Mouse (Mus musculus) brain, adult 10 weeks (tissue): ENCODE measurements around the gene Fbxo46. TPM values are rescaled to one million over a fixed set of nuclear protein-coding genes. Genes with fewer than 3 reads are reported as not detected.

ENCODE experiments used
- polyA plus RNA-seq: library from polyadenylated mRNA; stranded (reverse); fragments of 350-450 nt; fragmentation: Illumina TruSeq; extraction: RNeasy Lipid Tissue Mini Kit (QIAGEN cat#74804); gene quantifications from one replicate; pipeline ENCODE4 v1.2.3, GENCODE M21; 2015; ENCODE audit warnings: low read depth, low replicate concordance

Fbxo46 gene
- 7.9 TPM for polyA plus RNA-seq

DNA sequence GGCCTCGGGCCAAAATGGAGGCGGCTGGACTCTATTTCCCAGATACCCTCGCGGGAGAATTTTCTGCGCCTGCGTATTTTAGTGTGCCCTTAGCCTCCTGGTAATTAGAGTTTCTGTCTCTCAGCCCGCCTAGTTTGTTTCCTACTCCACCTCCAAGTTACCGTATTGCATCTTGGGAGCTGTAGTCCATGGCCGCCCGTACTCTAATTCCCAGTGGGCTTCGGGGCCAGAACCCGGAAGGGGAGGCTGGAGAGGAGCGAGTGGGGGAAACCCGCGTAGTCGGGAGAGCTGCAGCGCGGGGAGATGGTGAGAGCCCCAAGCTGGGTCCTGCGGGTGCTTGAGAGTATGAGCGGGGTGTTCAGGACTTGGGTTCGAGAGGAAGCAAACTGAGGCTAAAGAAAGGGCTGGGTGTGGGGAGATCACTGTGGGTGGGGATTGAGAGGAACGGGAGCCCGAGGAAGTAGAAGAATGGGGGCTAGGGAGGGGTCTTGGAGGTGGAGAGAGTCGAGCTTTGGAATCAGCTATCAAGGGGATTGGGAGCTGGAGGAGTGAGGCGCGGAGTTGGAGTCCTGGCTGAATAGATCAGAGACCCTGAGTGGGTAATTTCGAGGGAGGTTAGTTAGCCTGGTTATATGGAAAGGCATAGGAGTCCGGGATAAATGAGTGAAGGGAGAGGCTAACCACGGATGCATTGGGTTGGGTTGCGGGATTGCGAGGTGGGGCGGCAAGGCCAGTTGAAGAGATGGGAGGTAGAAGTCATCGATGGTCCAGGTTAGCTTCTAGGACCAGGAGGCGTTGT is at the start of gene Fbxo46:
Gene Fbxo46 (plus strand): TSS at position 229 of the 799 bp plus-strand sequence.

DNA sequence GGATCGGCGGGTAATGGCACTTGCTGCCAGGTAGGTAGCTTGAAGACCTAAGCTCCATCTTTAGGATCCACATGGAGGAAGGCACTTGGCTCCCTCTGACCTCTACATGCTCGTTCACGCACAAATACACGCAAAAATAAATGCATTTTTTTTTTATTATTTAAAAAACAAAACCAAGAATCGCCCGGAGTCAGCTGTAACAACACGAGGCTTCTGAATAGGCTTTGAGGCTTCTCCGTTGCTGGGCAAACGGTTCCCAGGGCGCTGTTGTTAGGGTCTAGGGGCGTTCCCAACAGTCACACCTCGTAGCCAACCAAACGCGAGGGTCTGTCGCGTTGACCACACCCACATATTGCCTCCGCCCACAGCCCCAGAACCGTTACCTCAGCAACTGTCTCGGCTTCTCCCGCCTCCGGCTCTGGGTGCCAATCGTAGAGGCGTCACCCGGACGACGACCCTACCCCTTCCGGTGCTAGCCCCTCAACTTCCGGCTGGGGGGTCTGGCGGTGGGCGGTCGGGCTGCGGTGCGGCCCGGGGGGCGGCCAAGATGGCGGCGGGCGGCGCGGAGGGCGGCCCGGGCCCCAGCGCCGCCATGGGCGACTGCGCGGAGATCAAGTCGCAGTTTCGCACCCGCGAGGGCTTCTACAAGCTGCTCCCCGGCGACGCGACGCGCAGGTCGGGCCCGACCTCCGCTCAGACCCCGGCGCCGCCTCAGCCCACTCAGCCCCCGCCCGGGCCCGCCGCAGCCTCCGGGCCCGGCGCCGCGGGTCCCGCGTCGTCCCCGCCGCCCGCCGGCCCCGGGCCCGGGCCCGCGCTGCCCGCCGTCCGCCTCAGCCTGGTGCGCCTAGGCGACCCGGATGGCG is 43.7 kb upstream of the Fbxo46 start, which contains the start of gene Dmwd:
Gene Dmwd (plus strand): TSS at position 505 of the 863 bp plus-strand sequence.

DNA sequence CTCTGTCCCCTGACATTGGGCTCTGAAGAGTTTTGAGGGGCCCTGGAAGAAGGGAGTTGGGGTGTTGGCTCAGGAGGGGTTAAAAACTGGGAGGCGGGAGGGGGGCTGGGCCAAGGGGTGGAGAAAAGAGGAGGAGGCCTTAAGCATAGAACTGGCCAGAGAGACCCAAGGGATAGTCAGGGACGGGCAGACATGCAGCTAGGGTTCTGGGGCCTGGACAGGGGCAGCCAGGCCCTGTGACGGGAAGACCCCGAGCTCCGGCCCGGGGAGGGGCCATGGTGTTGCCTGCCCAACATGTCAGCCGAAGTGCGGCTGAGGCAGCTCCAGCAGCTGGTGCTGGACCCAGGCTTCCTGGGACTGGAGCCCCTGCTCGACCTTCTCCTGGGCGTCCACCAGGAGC is 36.0 kb upstream of the Fbxo46 start, which contains the start of gene Dmpk:
Gene Dmpk (plus strand): TSS at position 149 of the 400 bp plus-strand sequence.

DNA sequence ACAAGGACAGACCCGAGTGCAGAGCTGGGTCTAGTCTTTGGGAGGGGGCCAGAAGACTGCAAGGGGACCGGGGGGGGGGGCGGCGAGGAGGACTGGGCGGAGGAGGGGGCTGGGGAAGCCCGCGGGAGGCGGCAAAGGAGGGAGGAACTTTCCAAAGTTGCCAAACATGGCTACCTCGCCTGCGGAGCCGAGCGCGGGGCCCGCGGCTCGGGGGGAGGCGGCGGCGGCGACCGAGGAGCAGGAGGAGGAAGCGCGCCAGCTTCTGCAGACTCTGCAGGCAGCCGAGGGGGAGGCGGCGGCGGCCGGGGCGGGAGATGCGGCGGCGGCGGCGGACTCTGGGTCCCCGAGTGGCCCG is 25.2 kb upstream of the Fbxo46 start, which contains the start of gene Six5:
Gene Six5 (plus strand): TSS at position 124 of the 355 bp plus-strand sequence.

DNA sequence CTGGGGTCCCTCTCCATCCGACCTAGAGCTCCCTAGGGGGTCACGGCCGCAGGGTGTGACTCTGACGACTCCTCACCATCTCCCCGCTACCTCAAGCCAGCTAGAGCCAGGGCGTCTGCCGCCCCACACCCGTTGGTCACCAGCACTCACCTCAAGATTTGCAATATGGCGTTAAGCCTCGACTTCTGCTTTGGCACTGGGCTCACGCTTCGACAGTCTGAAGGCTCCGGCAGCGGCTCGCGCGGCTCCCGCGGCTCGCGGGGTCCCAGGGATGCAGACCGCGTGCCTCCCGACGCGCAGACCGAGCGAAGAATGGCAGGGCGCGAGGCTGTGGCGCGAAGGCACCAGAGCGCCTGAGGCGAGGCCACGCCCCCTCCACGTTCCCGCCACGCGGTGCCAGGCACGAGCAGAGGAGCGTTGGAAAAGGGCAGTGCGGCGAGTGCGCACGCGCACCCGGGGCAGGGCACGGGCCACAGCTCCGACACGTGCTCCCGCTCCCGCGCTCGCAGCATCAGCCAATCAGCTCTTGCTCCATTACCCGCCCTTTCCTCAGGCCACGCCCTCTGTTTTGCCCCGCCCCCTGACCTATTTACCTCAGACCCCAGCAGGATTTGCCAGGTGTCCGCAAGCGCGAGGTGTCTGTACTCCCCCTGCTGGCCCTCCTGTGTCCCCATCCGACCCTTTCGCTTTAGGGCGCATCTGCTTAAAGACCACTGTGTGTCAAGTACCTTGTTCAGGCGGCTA is 1.5 kb upstream of the Fbxo46 start, which contains the start of gene Gm4969:
Gene Gm4969 (minus strand): TSS at position 341 of the 744 bp plus-strand sequence.

DNA sequence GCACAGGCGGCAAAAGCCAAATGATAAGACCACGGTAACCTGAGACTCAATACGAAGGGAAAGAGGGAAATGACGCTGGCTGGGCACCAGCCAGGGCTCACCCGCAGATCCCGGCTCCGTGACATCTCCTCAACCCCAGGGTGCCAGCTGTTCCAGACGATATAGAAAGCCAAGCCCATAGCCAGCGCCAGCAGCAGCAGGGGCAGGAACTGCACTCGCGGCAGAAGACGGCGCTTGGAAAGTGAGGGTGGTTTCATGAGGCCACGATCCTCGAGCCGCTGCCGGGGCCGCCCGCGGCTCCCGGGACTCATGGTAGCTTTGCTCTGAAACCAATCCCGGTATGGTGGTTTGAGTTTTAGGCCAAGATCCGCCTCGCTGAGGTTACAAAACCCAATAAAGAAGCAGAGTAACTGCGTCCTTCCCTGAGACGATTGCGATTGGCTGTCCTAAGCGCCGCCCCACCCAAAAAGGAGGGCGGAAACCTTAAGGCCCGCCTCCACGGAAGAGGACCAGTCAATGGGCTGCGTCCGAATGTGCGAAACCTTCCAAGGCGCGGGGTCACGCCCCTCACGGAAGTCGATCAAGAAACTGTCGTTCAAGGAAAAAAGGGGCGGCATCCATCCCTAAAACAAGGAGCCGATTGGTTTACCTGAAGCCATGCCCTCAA is 29.3 kb downstream of the Fbxo46 start, which contains the start of gene Qpctl:
Gene Qpctl (minus strand): TSS at position 417 of the 667 bp plus-strand sequence.

DNA sequence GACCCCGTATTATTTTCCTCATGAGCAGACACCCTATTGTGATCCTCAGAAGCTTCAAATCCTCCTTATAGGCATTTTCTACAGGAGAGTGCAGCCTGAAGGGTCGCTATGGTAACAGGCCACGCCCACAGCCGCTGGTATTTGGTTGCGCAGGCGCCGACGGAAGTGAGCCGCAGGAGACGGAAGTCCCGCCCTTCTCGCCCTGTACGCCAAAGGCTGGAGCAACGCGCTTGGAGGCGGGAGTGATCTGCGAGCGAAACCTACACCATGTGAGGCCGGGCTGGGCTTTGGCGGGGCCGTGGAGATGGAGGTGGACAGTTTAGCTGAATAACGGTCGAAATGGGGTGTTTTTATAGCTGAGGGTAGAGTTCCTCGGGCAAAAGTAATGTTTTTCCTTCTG is 30.0 kb downstream of the Fbxo46 start, which contains the start of gene Snrpd2:
Gene Snrpd2 (plus strand): TSS at position 97 of the 400 bp plus-strand sequence.

DNA sequence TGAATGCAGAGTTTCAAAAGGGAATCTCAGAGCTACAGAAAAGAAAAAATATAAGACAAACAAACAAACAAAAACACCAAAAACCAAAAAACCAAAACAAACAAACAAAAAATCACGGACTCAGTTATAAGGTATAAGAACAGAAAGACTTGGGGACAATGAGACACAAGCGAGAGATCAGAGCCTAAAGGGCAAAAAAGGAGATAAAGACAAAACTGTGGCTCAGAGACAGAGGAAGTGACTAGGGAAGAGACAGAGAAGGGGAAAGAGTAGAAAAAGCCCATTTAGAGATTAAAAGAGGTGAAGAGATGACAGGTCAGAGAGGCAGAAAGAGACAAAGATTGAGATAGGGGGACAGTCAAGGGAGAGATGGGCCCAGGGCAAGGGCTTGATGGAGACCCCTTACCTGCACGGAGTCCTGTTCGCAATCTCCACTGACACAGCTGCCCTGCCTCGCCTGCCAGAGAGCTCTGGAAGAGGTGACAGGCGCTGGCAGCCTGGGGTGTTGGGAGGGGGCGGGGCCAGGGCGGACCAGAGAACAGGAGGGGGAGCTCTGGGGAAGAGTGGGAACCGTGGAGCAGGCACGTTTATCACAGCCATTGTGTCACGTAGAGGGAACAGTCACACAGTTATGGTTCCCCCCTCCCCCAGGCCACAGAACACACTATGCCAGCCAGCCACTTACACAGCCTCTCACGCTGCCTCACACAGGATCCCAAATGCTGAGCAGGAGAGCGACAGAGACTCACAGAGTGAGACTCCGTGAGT is 46.2 kb downstream of the Fbxo46 start, which contains the start of gene Gipr:
Gene Gipr (minus strand): TSS at position 472 of the 768 bp plus-strand sequence.

DNA sequence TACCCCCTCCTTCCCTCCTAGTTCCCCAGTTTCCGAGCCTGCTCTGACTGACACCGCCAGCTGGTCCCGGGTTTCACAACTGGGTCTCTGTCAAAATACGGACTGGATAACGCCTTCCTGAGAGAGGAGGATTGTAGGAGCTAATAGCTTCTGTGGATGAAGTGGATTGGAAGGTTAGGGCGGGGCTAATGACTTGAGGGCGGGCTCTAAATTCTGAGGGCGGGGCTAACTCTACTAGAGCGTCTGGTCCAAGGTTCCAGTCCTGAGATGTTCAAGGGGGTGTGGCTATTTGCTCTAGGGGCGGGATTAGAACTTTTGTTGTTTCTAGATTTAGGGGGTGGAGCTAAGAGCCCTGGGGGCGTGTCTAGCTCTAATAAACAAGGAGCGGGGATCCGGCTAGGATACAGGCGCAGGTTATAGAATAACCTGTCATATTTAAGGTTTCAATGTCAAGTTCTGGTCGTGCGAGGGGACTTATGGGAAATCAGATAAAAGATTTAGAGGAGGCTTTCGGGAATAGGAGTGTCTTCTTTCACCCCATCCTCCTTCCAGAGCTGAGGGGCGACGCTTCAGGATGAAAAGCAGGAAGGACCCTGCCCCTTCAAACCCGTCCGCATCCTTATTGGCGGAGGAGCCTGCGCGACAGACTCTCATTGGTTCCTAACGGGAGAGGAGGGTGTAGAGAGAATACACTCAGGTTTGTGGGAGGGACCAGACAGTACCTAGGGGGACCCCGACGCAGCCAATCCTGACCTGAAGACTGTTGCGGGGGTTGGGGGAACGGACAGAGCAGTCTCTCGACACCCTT is 56.3 kb downstream of the Fbxo46 start, which contains the start of gene Eml2:
Gene Eml2 (plus strand): TSS at position 714 of the 808 bp plus-strand sequence.

Other genes with a start within 250 kb of the Fbxo46 start
- 23.2 TPM for gene Pglyrp1, start 248.5 kb upstream of the Fbxo46 start, polyA plus RNA-seq
- 11.0 TPM for gene Ccdc61, start 209.4 kb upstream of the Fbxo46 start, polyA plus RNA-seq
- 20.2 TPM for gene Nova2, start 194.0 kb upstream of the Fbxo46 start, polyA plus RNA-seq
- gene Nanos2, start 132.5 kb upstream of the Fbxo46 start, polyA plus RNA-seq: 0.30 TPM
- gene Mypop, start 128.6 kb upstream of the Fbxo46 start, polyA plus RNA-seq: 33.4 TPM
- gene Irf2bp1, start 115.8 kb upstream of the Fbxo46 start, polyA plus RNA-seq: 28.9 TPM
- not detected for gene Foxa3, start 96.3 kb upstream of the Fbxo46 start, polyA plus RNA-seq
- 81.7 TPM for gene Sympk, start 95.5 kb upstream of the Fbxo46 start, polyA plus RNA-seq
- gene Rsph6a, start 65.2 kb upstream of the Fbxo46 start, polyA plus RNA-seq: 0.18 TPM
- 108 TPM for gene Dmwd, start 43.6 kb upstream of the Fbxo46 start, polyA plus RNA-seq
- 19.0 TPM for gene Dmpk, start 36.0 kb upstream of the Fbxo46 start, polyA plus RNA-seq
- 1.9 TPM for gene Six5, start 25.3 kb upstream of the Fbxo46 start, polyA plus RNA-seq
- gene Gm4969, start 1.5 kb upstream of the Fbxo46 start, polyA plus RNA-seq: 0.33 TPM
- 14.4 TPM for gene Qpctl, start 29.4 kb downstream of the Fbxo46 start, polyA plus RNA-seq
- gene Snrpd2, start 29.9 kb downstream of the Fbxo46 start, polyA plus RNA-seq: 82.5 TPM
- 1.8 TPM for gene Gipr, start 46.3 kb downstream of the Fbxo46 start, polyA plus RNA-seq
- gene Eml2, start 56.6 kb downstream of the Fbxo46 start, polyA plus RNA-seq: 113 TPM
- gene Gpr4, start 92.7 kb downstream of the Fbxo46 start, polyA plus RNA-seq: 3.4 TPM
- gene Opa3, start 108.5 kb downstream of the Fbxo46 start, polyA plus RNA-seq: 44.3 TPM
- 14.7 TPM for gene Vasp, start 152.0 kb downstream of the Fbxo46 start, polyA plus RNA-seq
- not detected for gene Ppm1n, start 160.2 kb downstream of the Fbxo46 start, polyA plus RNA-seq
- gene Rtn2, start 162.8 kb downstream of the Fbxo46 start, polyA plus RNA-seq: 116 TPM
- 8.0 TPM for gene Fosb, start 190.2 kb downstream of the Fbxo46 start, polyA plus RNA-seq
- gene Ercc1, start 224.9 kb downstream of the Fbxo46 start, polyA plus RNA-seq: 39.0 TPM
- gene Cd3eap, start 239.6 kb downstream of the Fbxo46 start, polyA plus RNA-seq: 17.9 TPM
- gene Ppp1r13l, start 239.9 kb downstream of the Fbxo46 start, polyA plus RNA-seq: 2.5 TPM